Mouse (Mus musculus) C2C12 (cell line): Measurements from ENCODE around the gene Syne1. TPM values are rescaled to one million over a fixed set of nuclear protein-coding genes. Genes with fewer than 3 reads are reported as not detected.

Experiments used
- H3K27me3 ChIP-seq: one replicate; pipeline ENCODE4 v1.6.1; 2011; ENCODE audit not compliant: control insufficient read depth, insufficient read depth, insufficient read length
- H3K36me3 ChIP-seq: one replicate; pipeline ENCODE4 v1.6.1; 2011; ENCODE audit not compliant: control insufficient read depth, insufficient read depth
- H3K4me3 ChIP-seq: one replicate; pipeline ENCODE4 v1.5.1; 2011; ENCODE audit warnings: mild to moderate bottlenecking, control low read depth; ENCODE audit not compliant: poor library complexity, insufficient read depth, severe bottlenecking
- H3K79me2 ChIP-seq: one replicate; pipeline ENCODE4 v1.6.1; 2011; ENCODE audit not compliant: control insufficient read depth, insufficient read depth
- H3K79me3 ChIP-seq: one replicate; pipeline ENCODE4 v1.6.1; 2011; ENCODE audit warnings: low read depth, control low read depth
- H3ac ChIP-seq: one replicate; pipeline ENCODE3; 2011; ENCODE audit warnings: low read depth; ENCODE audit not compliant: control insufficient read depth, insufficient read length
- CEBPB ChIP-seq: IDR thresholded peaks from one replicate; pipeline ENCODE4 v1.6.1; 2011; ENCODE audit warnings: low read depth, mild to moderate bottlenecking, control low read depth, moderate library complexity
- CTCF ChIP-seq: IDR thresholded peaks from one replicate; pipeline ENCODE4 v1.5.1; 2011; ENCODE audit not compliant: control insufficient read depth, insufficient read depth, insufficient read length
- FOSL1 ChIP-seq: IDR thresholded peaks from one replicate; pipeline ENCODE4 v1.8.0; 2011; ENCODE audit warnings: mild to moderate bottlenecking, low read length; ENCODE audit not compliant: poor library complexity, insufficient read depth, severe bottlenecking
- MAX ChIP-seq: IDR thresholded peaks from one replicate; pipeline ENCODE4 v1.6.1; 2011; ENCODE audit warnings: mild to moderate bottlenecking, control low read depth
- MYOD1 ChIP-seq: IDR thresholded peaks from one replicate; pipeline ENCODE4 v1.6.1; 2011; ENCODE audit warnings: low read depth; ENCODE audit not compliant: control insufficient read depth, insufficient read length
- MYOG ChIP-seq: IDR thresholded peaks from one replicate; pipeline ENCODE4 v1.6.1; 2011; ENCODE audit not compliant: control insufficient read depth, insufficient read length; ENCODE audit errors: extremely low read depth
- USF1 ChIP-seq: IDR thresholded peaks from one replicate; pipeline ENCODE4 v1.6.1; 2011; ENCODE audit warnings: low read depth, mild to moderate bottlenecking, control low read depth, moderate library complexity
- polyA plus RNA-seq: library from polyadenylated mRNA; unstranded; fragments of >200 nt; fragmentation: generic; extraction: Trizol; gene quantifications from one replicate; pipeline ENCODE4 v1.2.1, GENCODE M21; 2012; ENCODE audit warnings: missing spikeins

Gene Syne1
- polyA plus RNA-seq, 1 experiment, result 4.1 TPM

GRCm38 (mm10) chr10:5547769-5548168, 3.5 kb downstream of the Syne1 start:
- TF ChIP-seq MAX, result no peak
- TF ChIP-seq CEBPB, result no peak
- no peak for TF ChIP-seq MYOG
- TF ChIP-seq CTCF, result no peak
- TF ChIP-seq MYOD1, result no peak
- TF ChIP-seq USF1, result no peak
- TF ChIP-seq FOSL1, result no peak
- H3ac ChIP-seq, result no peak overlapping the region
- H3K79me2 ChIP-seq, result no peaks in the 10 kb centered on the region
- H3K79me3 ChIP-seq, result no peaks in the 10 kb centered on the region
- H3K36me3 ChIP-seq, result no peaks in the 10 kb centered on the region
- H3K27me3 ChIP-seq, result peaks cover 7% of the 10 kb centered on the region
- H3K4me3 ChIP-seq, result no peak overlapping the region

DNA sequence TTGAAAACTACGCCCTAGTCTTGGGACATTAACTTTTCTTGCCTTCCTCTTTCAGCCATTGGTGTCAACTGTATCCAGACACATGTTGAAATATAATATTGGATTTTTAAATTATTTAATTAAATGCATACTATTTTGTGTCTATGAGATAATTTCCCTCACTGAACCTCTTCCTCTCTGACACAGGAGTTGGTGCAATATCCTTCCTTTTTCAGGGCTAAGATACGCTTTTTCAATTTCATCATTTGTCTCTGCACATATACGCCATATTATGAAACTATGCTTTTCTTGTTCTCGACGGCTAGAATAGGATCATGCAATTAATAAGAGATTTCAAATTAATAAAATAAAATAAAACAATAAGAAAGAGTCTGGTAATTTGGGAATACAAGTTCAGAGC, 4.9 kb downstream of the Syne1 start:
- no peak for TF ChIP-seq CEBPB
- no peak for TF ChIP-seq FOSL1
- no peak for TF ChIP-seq MAX
- TF ChIP-seq MYOD1, result no peak
- TF ChIP-seq CTCF, result no peak
- no peak for TF ChIP-seq MYOG
- TF ChIP-seq USF1, result no peak
- H3K79me3 ChIP-seq, result no peaks in the 10 kb centered on the region
- no peak overlapping the region for H3ac ChIP-seq
- no peak overlapping the region for H3K4me3 ChIP-seq
- no peaks in the 10 kb centered on the region for H3K36me3 ChIP-seq
- no peaks in the 10 kb centered on the region for H3K79me2 ChIP-seq
- H3K27me3 ChIP-seq, result peaks cover 7% of the 10 kb centered on the region

GRCm38 (mm10) chr10:5528284-5528683, 23.0 kb downstream of the Syne1 start:
- no peaks in the 10 kb centered on the region for H3K36me3 ChIP-seq
- no peaks in the 10 kb centered on the region for H3K79me2 ChIP-seq
- H3K79me3 ChIP-seq, result no peaks in the 10 kb centered on the region
- H3K27me3 ChIP-seq, result no peaks in the 10 kb centered on the region
- TF ChIP-seq MYOD1, result no peak
- TF ChIP-seq CTCF, result no peak
- TF ChIP-seq CEBPB, result no peak
- H3K4me3 ChIP-seq, result no peak overlapping the region
- no peak overlapping the region for H3ac ChIP-seq

DNA sequence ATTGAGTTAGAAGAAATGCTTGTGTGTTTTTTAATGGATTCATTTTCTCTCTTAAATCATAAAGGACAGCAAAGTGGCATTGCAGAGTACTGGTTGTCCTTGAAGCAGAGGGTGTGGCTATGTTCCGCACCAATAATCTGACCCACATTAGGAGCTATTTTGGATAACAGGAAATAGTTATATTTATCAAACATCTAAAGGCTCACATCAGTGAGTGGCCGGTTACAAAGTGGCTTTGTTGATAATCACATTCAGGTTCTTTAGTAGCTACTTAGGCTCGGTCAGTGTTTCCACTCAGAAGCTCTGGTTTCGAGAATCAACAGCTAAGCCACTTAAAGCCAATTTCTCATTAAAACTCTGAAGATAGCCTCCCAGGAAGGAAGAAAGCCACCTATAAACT, 23.6 kb downstream of the Syne1 start:
- no peaks in the 10 kb centered on the region for H3K36me3 ChIP-seq
- H3K79me3 ChIP-seq, result no peaks in the 10 kb centered on the region
- H3K4me3 ChIP-seq, result no peak overlapping the region
- H3K79me2 ChIP-seq, result no peaks in the 10 kb centered on the region
- no peaks in the 10 kb centered on the region for H3K27me3 ChIP-seq
- TF ChIP-seq FOSL1, result no peak
- TF ChIP-seq MYOD1, result no peak
- TF ChIP-seq MAX, result no peak
- TF ChIP-seq USF1, result no peak
- no peak for TF ChIP-seq CEBPB
- no peak for TF ChIP-seq CTCF
- TF ChIP-seq MYOG, result no peak
- no peak overlapping the region for H3ac ChIP-seq

- Histone ChIP-seq H3ac (no peak overlapping the region), H3K79me2 (no peaks in the 10 kb centered on the region), H3K36me3 (no peaks in the 10 kb centered on the region), H3K4me3 (no peak overlapping the region), H3K79me3 (no peaks in the 10 kb centered on the region), H3K27me3 (no peaks in the 10 kb centered on the region)
- TF ChIP-seq CTCF (no peak), CEBPB (no peak), MYOG (no peak), FOSL1 (no peak), USF1 (no peak), MYOD1 (no peak), MAX (no peak)
Observed at GRCm38 (mm10) chr10:5522904-5523303, 28.4 kb downstream of the Syne1 start.

GRCm38 (mm10) chr10:5522276-5522675, 29.0 kb downstream of the Syne1 start:
- TF ChIP-seq CEBPB (no peak), CTCF (no peak), USF1 (no peak), FOSL1 (no peak), MYOD1 (no peak), MAX (no peak), MYOG (no peak)

More at GRCm38 (mm10) chr10:5522276-5522675, 29.0 kb downstream of the Syne1 start:
- no peaks in the 10 kb centered on the region for H3K27me3 ChIP-seq
- H3K4me3 ChIP-seq, result no peak overlapping the region
- H3ac ChIP-seq, result no peak overlapping the region
- H3K36me3 ChIP-seq, result no peaks in the 10 kb centered on the region
- no peaks in the 10 kb centered on the region for H3K79me2 ChIP-seq
- H3K79me3 ChIP-seq, result no peaks in the 10 kb centered on the region
